Mouse (Mus musculus): ENCODE measurements around the gene Gk5. TPM values are rescaled to one million over a fixed set of nuclear protein-coding genes. Genes with fewer than 3 reads are reported as not detected.
"Not testable (repeated sequence)": the region's sequence is repeated elsewhere in the genome, so short reads cannot be mapped to it uniquely, and the experiment has no call there.

The Gk5 gene
- polyA plus RNA-seq, 1 experiment: 6.7 TPM

GRCm38 (mm10) chr9:96162421-96162820, 43.3 kb downstream of the Gk5 start:
- TF ChIP-seq POLR2A (IDR thresholded peaks at IDR 0.05; ENCODE audit: low read depth, low read length) (no peak), CTCF (conservative IDR thresholded peaks at IDR 0.05; ENCODE audit: insufficient read depth, insufficient read length, low read depth, low read length) (no peak)
- H3K27ac ChIP-seq (ENCODE audit: insufficient read depth, low read depth, low read length): peak overlapping the region; percentile 35; the same call in 1 of the 2 replicates
- 53% methylated on average over 5 of the region's 5 CpGs for WGBS

DNA sequence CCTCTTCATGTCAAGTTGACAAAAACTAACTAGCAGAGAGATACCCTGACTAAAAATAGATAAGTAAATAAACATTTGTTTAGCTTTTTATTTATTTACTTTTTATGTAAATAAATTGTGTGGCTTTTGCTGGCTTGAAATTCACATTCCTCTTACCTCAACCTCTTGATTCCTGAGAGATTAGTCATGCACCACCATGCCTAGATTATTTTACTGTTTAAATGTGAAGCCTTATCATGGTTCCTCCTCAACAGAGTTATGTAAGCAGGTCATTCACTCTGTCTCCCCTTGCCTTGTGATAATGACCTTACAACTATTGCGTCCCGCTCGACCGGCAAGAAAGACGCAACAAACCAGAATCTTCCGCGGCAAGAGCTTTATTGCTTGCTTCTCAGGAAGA, 44.3 kb downstream of the Gk5 start:
- DNase-seq: no peak
- Histone ChIP-seq H3K4me3 (ENCODE audit: insufficient read depth, low read depth, low read length) (no peak overlapping the region), H3K27me3 (replicated peaks; ENCODE audit: control insufficient read depth, insufficient read depth, low read length) (no peaks in the 10 kb centered on the region), H3K27ac (ENCODE audit: insufficient read depth, low read depth, low read length) (no peak overlapping the region), H3K36me3 (ENCODE audit: control insufficient read depth, insufficient read depth, low read length) (no peaks in the 10 kb centered on the region), H3K4me1 (ENCODE audit: control insufficient read depth, insufficient read depth, low read length) (no peaks in the 10 kb centered on the region; the same call in 1 of the 2 replicates)
- WGBS: 95% methylated on average over 7 of the region's 7 CpGs
- TF ChIP-seq POLR2A (IDR thresholded peaks at IDR 0.05; ENCODE audit: low read depth, low read length) (no peak), CTCF (conservative IDR thresholded peaks at IDR 0.05; ENCODE audit: insufficient read depth, insufficient read length, low read depth, low read length) (no peak)

More at GRCm38 (mm10) chr9:96162421-96162820, 43.3 kb downstream of the Gk5 start:
- no peaks in the 10 kb centered on the region for H3K27me3 ChIP-seq (replicated peaks; ENCODE audit: control insufficient read depth, insufficient read depth, low read length)
- DNase-seq: peak; percentile 56
- H3K36me3 ChIP-seq (ENCODE audit: control insufficient read depth, insufficient read depth, low read length): no peaks in the 10 kb centered on the region
- peaks cover 3% of the 10 kb centered on the region; the same call in 1 of the 2 replicates for H3K4me1 ChIP-seq (ENCODE audit: control insufficient read depth, insufficient read depth, low read length)
- H3K4me3 ChIP-seq (ENCODE audit: insufficient read depth, low read depth, low read length): no peak overlapping the region

DNA sequence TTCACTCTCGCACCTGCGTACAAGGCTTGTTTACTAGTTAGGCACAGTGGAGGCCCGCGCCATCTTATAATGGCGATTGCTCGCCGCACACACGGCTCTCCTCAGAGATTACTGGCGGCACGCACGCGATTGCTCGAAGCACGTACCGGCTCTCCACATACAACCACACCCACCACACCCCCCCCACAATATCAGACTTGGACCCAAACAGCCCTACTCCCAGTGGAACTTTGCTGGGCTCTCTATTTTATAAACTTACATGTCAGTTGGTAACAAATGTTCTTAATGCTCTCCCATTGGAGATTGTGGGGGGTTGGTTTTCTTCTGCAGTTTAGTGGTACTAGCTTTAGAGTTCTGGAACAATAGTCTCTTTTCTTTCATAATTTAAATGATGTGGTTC, 44.8 kb downstream of the Gk5 start:
- H3K27me3 ChIP-seq (replicated peaks; ENCODE audit: control insufficient read depth, insufficient read depth, low read length); H3K4me3 ChIP-seq (ENCODE audit: insufficient read depth, low read depth, low read length); H3K4me1 ChIP-seq (ENCODE audit: control insufficient read depth, insufficient read depth, low read length); H3K36me3 ChIP-seq (ENCODE audit: control insufficient read depth, insufficient read depth, low read length); H3K27ac ChIP-seq (ENCODE audit: insufficient read depth, low read depth, low read length); DNase-seq: not testable (repeated sequence)
- over 99% methylated on average over 15 of the region's 15 CpGs for WGBS

DNA sequence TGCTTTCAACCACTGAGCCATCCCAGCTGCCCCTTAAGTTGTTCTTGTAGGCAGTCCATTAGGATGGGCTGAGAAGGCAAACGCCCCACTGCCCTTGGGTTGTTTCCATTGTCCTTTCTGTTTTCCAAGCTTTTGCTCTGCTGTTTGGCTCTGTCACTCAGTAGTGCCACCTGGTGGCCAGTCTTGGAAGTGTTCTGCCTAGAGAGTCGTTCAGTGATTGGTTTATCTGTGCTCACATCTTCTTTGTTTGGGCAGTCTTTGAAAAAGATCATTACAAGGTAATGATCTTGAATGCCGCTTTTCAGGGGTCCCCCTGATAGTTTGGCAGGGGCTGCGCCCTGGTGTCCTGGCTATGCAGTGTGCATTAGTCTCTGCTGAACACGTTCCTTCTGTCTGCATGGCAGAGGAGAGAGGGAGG, 48.0 kb downstream of the Gk5 start:
- Histone ChIP-seq H3K4me1 (ENCODE audit: control insufficient read depth, insufficient read depth, low read length) (no peaks in the 10 kb centered on the region), H3K36me3 (ENCODE audit: control insufficient read depth, insufficient read depth, low read length) (peaks cover 4% of the 10 kb centered on the region), H3K27ac (ENCODE audit: insufficient read depth, low read depth, low read length) (no peak overlapping the region), H3K4me3 (ENCODE audit: insufficient read depth, low read depth, low read length) (no peak overlapping the region), H3K27me3 (replicated peaks; ENCODE audit: control insufficient read depth, insufficient read depth, low read length) (no peaks in the 10 kb centered on the region)
- DNase-seq: peak; percentile 70
- TF ChIP-seq POLR2A (IDR thresholded peaks at IDR 0.05; ENCODE audit: low read depth, low read length) (no peak), CTCF (conservative IDR thresholded peaks at IDR 0.05; ENCODE audit: insufficient read depth, insufficient read length, low read depth, low read length) (peak; percentile 86)
- WGBS: 39% methylated on average over 5 of the region's 5 CpGs

DNA sequence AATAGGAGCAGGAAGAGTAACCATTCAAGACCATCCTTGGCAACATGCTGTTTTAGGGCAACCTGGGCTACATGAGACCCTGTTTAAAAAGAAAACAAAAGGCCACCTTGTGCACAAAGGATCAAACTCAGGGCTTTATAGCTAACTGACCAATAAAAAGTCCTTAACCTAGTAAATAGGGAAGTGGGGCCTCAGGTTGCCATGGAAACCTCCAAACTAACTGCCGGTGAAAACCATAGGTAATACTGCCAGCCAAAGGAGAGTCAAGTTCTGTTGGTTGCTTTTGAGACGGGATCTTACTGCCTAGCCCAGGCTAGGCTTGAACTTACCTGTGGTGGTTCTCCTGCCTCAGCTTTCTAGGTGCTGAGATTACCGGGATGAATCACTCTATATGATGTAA, 51.4 kb downstream of the Gk5 start:
- no peak overlapping the region for H3K27ac ChIP-seq (ENCODE audit: insufficient read depth, low read depth, low read length)
- H3K4me3 ChIP-seq (ENCODE audit: insufficient read depth, low read depth, low read length): no peak overlapping the region
- H3K27me3 ChIP-seq (replicated peaks; ENCODE audit: control insufficient read depth, insufficient read depth, low read length): no peaks in the 10 kb centered on the region
- TF ChIP-seq POLR2A (IDR thresholded peaks at IDR 0.05; ENCODE audit: low read depth, low read length) (no peak), CTCF (conservative IDR thresholded peaks at IDR 0.05; ENCODE audit: insufficient read depth, insufficient read length, low read depth, low read length) (no peak)
- H3K36me3 ChIP-seq (ENCODE audit: control insufficient read depth, insufficient read depth, low read length): peaks cover 4% of the 10 kb centered on the region
- H3K4me1 ChIP-seq (ENCODE audit: control insufficient read depth, insufficient read depth, low read length): no peaks in the 10 kb centered on the region
- WGBS: 77% methylated on average over 3 of the region's 3 CpGs
- no peak for DNase-seq

GRCm38 (mm10) chr9:96184909-96185308, 65.7 kb downstream of the Gk5 start:
- Histone ChIP-seq H3K27me3 (replicated peaks; ENCODE audit: control insufficient read depth, insufficient read depth, low read length) (no peaks in the 10 kb centered on the region), H3K4me1 (ENCODE audit: control insufficient read depth, insufficient read depth, low read length) (no peaks in the 10 kb centered on the region), H3K27ac (ENCODE audit: insufficient read depth, low read depth, low read length) (no peak overlapping the region), H3K4me3 (ENCODE audit: insufficient read depth, low read depth, low read length) (no peak overlapping the region), H3K36me3 (ENCODE audit: control insufficient read depth, insufficient read depth, low read length) (no peaks in the 10 kb centered on the region; the same call in none of the 2 replicates)
- no peak for TF ChIP-seq POLR2A (IDR thresholded peaks at IDR 0.05; ENCODE audit: low read depth, low read length)
- no peak for TF ChIP-seq CTCF (conservative IDR thresholded peaks at IDR 0.05; ENCODE audit: insufficient read depth, insufficient read length, low read depth, low read length)
- 81% methylated on average over 4 of the region's 4 CpGs for WGBS
- DNase-seq: no peak

- DNase-seq: no peak
- H3K4me3 ChIP-seq (ENCODE audit: insufficient read depth, low read depth, low read length): no peak overlapping the region
- H3K4me1 ChIP-seq (ENCODE audit: control insufficient read depth, insufficient read depth, low read length): no peaks in the 10 kb centered on the region
- H3K36me3 ChIP-seq (ENCODE audit: control insufficient read depth, insufficient read depth, low read length): no peaks in the 10 kb centered on the region; the same call in none of the 2 replicates
- no peaks in the 10 kb centered on the region for H3K27me3 ChIP-seq (replicated peaks; ENCODE audit: control insufficient read depth, insufficient read depth, low read length)
- H3K27ac ChIP-seq (ENCODE audit: insufficient read depth, low read depth, low read length): no peak overlapping the region
- TF ChIP-seq CTCF (conservative IDR thresholded peaks at IDR 0.05; ENCODE audit: insufficient read depth, insufficient read length, low read depth, low read length): no peak
- WGBS: 70% methylated on average over 7 of the region's 7 CpGs
These were observed 67.5 kb downstream of the Gk5 start for GRCm38 (mm10) chr9:96186701-96187100.
